Mouse (Mus musculus) frontal cortex, postnatal 14 days (tissue): Measurements from ENCODE around the gene Mto1.

ENCODE experiments used
- DNase-seq, 2 experiments: peaks; one replicate each; pipeline ENCODE4 v3.0.0; 2022; ENCODE audit warnings: low spot score in 2 of 2

Gene Mto1

GRCm38 (mm10) chr9:78447973-78448873, at the start of gene Mto1, which contains the start of gene Gm17324:
TSS of gene Mto1 (plus strand) at chr9:78448208.
TSS of gene Gm17324 (minus strand) at chr9:78448786.
- DNase-seq = peak; percentile 75 to 83

- no peak for DNase-seq
Observed at GRCm38 (mm10) chr9:78400570-78400969, 47.4 kb upstream of the Mto1 start.

- no peak for DNase-seq
Observed at GRCm38 (mm10) chr9:78401596-78401995, 46.4 kb upstream of the Mto1 start.

GRCm38 (mm10) chr9:78427362-78427781, 20.6 kb upstream of the Mto1 start:
- no peak for DNase-seq

- no peak for DNase-seq
Observed at GRCm38 (mm10) chr9:78428185-78428584, 19.8 kb upstream of the Mto1 start.

GRCm38 (mm10) chr9:78428870-78429432, 19.1 kb upstream of the Mto1 start:
- DNase-seq = no peak

- no peak for DNase-seq
Observed at GRCm38 (mm10) chr9:78429551-78429950, 18.5 kb upstream of the Mto1 start.

- DNase-seq = no peak
Observed at GRCm38 (mm10) chr9:78430486-78430885, 17.5 kb upstream of the Mto1 start.

GRCm38 (mm10) chr9:78432471-78432870, 15.5 kb upstream of the Mto1 start:
- DNase-seq = no peak

- DNase-seq = no peak
Observed at GRCm38 (mm10) chr9:78439426-78439825, 8.6 kb upstream of the Mto1 start.

- no peak for DNase-seq
Observed at GRCm38 (mm10) chr9:78442237-78442578, 5.8 kb upstream of the Mto1 start.

- DNase-seq = peak in 1 of 2 experiments; percentile 21
Observed at GRCm38 (mm10) chr9:78442579-78443392, 5.2 kb upstream of the Mto1 start, which contains the start of gene Cgas. TSS of gene Cgas (minus strand) at chr9:78443237.

GRCm38 (mm10) chr9:78447606-78447972, 419 bp upstream of the Mto1 start:
- no peak for DNase-seq

GRCm38 (mm10) chr9:78450404-78450803, 2.4 kb downstream of the Mto1 start:
- no peak for DNase-seq

- DNase-seq = no peak
Observed at GRCm38 (mm10) chr9:78451382-78451781, 3.4 kb downstream of the Mto1 start.

GRCm38 (mm10) chr9:78457026-78457425, 9.0 kb downstream of the Mto1 start:
- DNase-seq = no peak

GRCm38 (mm10) chr9:78463337-78463736, 15.3 kb downstream of the Mto1 start:
- no peak for DNase-seq

GRCm38 (mm10) chr9:78465725-78466124, 17.7 kb downstream of the Mto1 start:
- no peak for DNase-seq

- DNase-seq = no peak
Observed at GRCm38 (mm10) chr9:78473588-78473987, 25.6 kb downstream of the Mto1 start.

- DNase-seq = no peak
Observed at GRCm38 (mm10) chr9:78474270-78474669, 26.3 kb downstream of the Mto1 start.

GRCm38 (mm10) chr9:78474771-78475382, 26.9 kb downstream of the Mto1 start:
- DNase-seq = no peak

GRCm38 (mm10) chr9:78475383-78475780, 27.4 kb downstream of the Mto1 start:
- no peak for DNase-seq
